Mouse (Mus musculus) lung, postnatal 0 days (tissue): ENCODE measurements around the gene Tifab.

Experiments
- CTCF ChIP-seq: IDR thresholded peaks from 2 replicates; pipeline ENCODE4 v1.5.1; 2016; ENCODE audit warnings: antibody characterized with exemption, mild to moderate bottlenecking
- EP300 ChIP-seq: IDR thresholded peaks from 2 replicates; pipeline ENCODE4 v1.6.1; 2016; ENCODE audit warnings: antibody characterized with exemption, mild to moderate bottlenecking, control low read depth

DNA sequence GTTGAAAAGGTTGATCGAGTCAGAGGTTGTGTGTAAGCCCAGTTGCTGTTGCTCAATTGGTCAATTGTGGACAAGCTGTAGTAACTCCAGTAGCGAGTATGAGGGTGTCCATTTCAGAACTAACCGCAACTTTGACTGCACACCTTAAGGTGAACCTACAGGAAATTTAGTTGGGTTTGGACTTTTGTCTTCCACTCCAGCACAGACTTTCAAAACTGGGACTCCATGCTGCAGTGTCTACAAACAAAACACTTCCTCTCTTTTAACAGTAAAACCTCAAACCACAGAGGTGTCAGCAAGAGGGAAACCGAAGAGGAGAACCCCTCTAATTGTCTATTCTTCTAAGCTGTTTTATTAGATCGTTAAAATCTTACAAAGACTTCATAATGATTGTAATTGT, 44.7 kb downstream of the Tifab start:
- TF ChIP-seq CTCF (no peak), EP300 (no peak)
